Mouse (Mus musculus): ENCODE data around the gene Serpinb12. TPM values are rescaled to one million over a fixed set of nuclear protein-coding genes. Genes with fewer than 3 reads are reported as not detected.
"Not testable (repeated sequence)": the region's sequence is repeated elsewhere in the genome, so short reads cannot be mapped to it uniquely, and the experiment has no call there.

The Serpinb12 gene
- 0.64 and 1.6 TPM in 2 replicates for polyA plus RNA-seq (2014; fragmentation: Nextera tagmentation; extraction: Ambion mirVana)

DNA sequence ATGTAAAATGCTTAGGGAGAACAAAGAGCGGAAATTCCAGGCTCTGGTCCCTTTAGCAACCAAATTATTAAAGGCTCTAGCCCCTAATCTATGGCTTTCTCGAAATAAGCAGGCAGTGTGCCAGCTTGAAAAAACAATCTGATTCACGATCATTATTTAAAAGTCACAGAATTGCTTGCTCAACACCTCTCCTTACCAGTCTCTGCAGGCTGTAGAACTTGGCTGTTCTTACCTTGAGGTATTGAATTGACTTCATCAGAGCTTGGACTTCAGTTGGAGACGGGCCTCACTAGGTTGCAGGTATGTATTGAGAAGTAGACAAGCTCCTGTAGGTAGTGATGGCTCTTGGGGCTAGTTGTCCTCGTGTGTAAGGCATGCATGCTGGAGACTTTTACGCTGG is at the start of gene Serpinb12:
Gene Serpinb12 (plus strand): TSS at position 185 of the 400 bp plus-strand sequence.
- WGBS = 79% methylated on average over 6 of the region's 6 CpGs

DNA sequence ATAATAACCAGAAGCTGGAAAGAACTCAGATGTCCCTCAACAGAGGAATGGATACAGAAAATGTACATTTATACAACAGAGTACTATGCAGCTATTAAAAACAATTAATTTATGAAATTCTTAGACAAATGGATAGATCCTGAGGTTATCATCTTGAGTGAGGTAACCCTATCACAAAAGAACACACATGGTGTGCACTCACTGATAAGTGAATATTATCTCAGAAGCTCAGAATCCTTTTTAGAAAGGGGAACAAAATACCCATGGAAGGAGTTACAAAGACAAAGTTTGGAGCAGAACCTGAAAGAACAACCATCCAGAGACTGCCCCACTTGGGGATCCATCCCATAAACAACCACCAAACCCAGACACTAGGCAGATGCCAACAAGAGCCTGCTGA is 39.1 kb upstream of the Serpinb12 start:
- H3K9me3 ChIP-seq (ENCODE audit: low read depth, low read length); H3K36me3 ChIP-seq (ENCODE audit: insufficient read depth); H3K4me2 ChIP-seq; DNase-seq; H3K4me1 ChIP-seq (ENCODE audit: insufficient read depth); H3K27ac ChIP-seq (ENCODE audit: low read depth); H3K9ac ChIP-seq; H3K27me3 ChIP-seq (ENCODE audit: insufficient read depth, low read length); H3K4me3 ChIP-seq (ENCODE audit: low read depth, low read length); ATAC-seq (ENCODE audit: insufficient read depth): not testable (repeated sequence)

More for the DNA sequence above, at the start of gene Serpinb12:
- TF ChIP-seq CTCF (IDR thresholded peaks at IDR 0.05; ENCODE audit: low read depth) = no peak
- no peak within 1 kb of the TSS for H3K9ac ChIP-seq
- no peak for DNase-seq
- no peaks in the 10 kb centered on the region for H3K9me3 ChIP-seq (ENCODE audit: low read depth, low read length)
- H3K27me3 ChIP-seq (ENCODE audit: insufficient read depth, low read length) = no peaks in the 10 kb centered on the region
- ATAC-seq (ENCODE audit: insufficient read depth) = no peak
- H3K27ac ChIP-seq (ENCODE audit: low read depth) = no peak within 1 kb of the TSS
- H3K4me3 ChIP-seq (ENCODE audit: low read depth, low read length) = no peak within 1 kb of the TSS
- H3K36me3 ChIP-seq (ENCODE audit: insufficient read depth) = no peaks in the 10 kb centered on the region
- no peak within 1 kb of the TSS for H3K4me2 ChIP-seq
- no peaks in the 10 kb centered on the region for H3K4me1 ChIP-seq (ENCODE audit: insufficient read depth)

DNA sequence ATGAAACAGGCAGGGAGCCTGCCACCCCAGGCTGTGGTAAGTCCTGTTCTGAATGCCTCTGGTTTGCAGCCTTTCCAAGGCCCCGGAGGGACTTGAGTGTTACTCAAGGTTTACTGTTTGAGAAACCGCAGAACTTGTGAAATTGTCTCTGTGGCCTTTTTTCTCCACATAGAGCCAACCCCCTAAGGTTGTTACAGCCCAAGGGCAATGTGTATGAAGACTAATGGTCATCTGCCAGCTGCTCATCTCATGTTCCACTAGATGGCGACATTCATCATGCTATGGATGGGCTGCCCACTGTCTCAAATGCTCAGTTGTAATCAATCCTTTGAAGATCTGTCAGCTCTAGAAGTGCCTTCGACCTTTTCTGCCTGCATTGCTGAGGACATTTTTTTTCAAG is 32.8 kb upstream of the Serpinb12 start:
- Histone ChIP-seq H3K4me1 (ENCODE audit: insufficient read depth) (no peaks in the 10 kb centered on the region), H3K9me3 (ENCODE audit: low read depth, low read length) (no peaks in the 10 kb centered on the region), H3K4me3 (ENCODE audit: low read depth, low read length) (no peak overlapping the region), H3K36me3 (ENCODE audit: insufficient read depth) (no peaks in the 10 kb centered on the region), H3K4me2 (no peak overlapping the region), H3K9ac (no peak overlapping the region), H3K27me3 (ENCODE audit: insufficient read depth, low read length) (no peaks in the 10 kb centered on the region), H3K27ac (ENCODE audit: low read depth) (no peak overlapping the region)
- ATAC-seq (ENCODE audit: insufficient read depth) (no peak), DNase-seq (peak; percentile 70)
- WGBS = 30% methylated on average over 4 of the region's 4 CpGs
- TF ChIP-seq CTCF (IDR thresholded peaks at IDR 0.05; ENCODE audit: low read depth) = peak; percentile 69

DNA sequence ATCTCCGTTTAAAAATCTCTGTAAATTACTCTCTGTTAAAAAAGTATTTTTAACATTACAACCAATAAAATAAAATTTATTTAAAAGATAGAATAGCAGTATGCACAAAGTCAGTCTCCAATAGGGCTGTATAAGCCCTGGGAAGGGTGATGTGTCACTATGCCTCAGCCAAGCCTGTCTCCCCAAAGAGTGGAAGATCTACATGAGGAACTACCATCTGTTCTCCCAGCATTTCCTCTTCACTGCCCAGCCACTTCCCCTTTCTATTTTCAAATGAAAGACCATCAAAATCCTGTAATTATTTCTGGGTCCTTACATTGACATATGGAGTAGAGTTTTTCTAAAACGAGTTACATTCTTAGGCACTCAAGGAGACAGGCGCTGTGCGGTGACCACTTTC is 2.3 kb upstream of the Serpinb12 start:
- Histone ChIP-seq H3K4me2 (no peak overlapping the region), H3K9ac (no peak overlapping the region), H3K27ac (ENCODE audit: low read depth) (no peak overlapping the region), H3K4me3 (ENCODE audit: low read depth, low read length) (no peak overlapping the region), H3K4me1 (ENCODE audit: insufficient read depth) (no peaks in the 10 kb centered on the region), H3K9me3 (ENCODE audit: low read depth, low read length) (no peaks in the 10 kb centered on the region), H3K36me3 (ENCODE audit: insufficient read depth) (no peaks in the 10 kb centered on the region), H3K27me3 (ENCODE audit: insufficient read depth, low read length) (no peaks in the 10 kb centered on the region)
- no peak for ATAC-seq (ENCODE audit: insufficient read depth)
- 70% methylated on average over 4 of the region's 4 CpGs for WGBS
- no peak for TF ChIP-seq CTCF (IDR thresholded peaks at IDR 0.05; ENCODE audit: low read depth)
- no peak for DNase-seq

DNA sequence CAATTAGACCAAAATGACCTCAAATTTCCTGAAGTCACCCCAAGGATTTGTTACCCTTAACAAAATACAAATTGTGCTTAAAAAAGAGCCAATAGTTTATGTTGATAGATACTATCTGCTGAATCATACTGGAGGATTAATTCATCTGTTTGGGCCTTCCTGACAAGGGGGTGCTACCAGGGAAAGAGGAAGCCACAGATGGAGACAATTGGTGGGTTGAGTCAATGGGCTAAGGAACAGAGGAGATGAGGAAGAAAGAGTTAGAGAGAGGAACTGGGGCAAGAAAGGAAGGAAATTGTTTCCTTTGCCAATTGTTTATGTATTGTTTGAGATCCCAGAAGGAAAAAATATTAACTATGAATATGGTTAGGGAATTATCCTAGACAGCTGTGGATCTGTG is 591 bp upstream of the Serpinb12 start:
- H3K27me3 ChIP-seq (ENCODE audit: insufficient read depth, low read length) = no peaks in the 10 kb centered on the region
- DNase-seq (no peak), ATAC-seq (ENCODE audit: insufficient read depth) (no peak)
- no peaks in the 10 kb centered on the region for H3K4me1 ChIP-seq (ENCODE audit: insufficient read depth)
- H3K4me2 ChIP-seq = no peak overlapping the region
- H3K4me3 ChIP-seq (ENCODE audit: low read depth, low read length) = no peak overlapping the region
- H3K9me3 ChIP-seq (ENCODE audit: low read depth, low read length) = no peaks in the 10 kb centered on the region
- no peaks in the 10 kb centered on the region for H3K36me3 ChIP-seq (ENCODE audit: insufficient read depth)
- no peak for TF ChIP-seq CTCF (IDR thresholded peaks at IDR 0.05; ENCODE audit: low read depth)
- H3K9ac ChIP-seq = no peak overlapping the region
- no peak overlapping the region for H3K27ac ChIP-seq (ENCODE audit: low read depth)

DNA sequence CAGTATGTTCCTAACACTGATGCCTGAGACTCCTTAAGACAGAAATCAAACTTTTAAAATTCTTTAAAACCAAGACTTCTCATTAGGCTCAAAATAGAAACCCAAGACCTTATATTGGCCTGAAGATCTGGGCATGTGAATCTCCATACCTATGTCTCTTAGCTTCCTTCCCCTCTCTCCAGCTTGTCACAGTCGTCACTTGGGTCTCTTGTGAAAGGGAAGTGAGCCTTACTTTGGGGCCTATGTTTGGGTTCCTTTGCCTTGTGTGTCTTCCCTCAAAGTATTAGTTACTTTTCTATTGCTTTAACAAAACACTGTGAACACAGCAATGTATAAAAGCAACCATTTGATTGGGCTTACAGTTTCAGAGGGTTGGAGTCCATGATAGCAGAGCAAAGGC is 13.0 kb downstream of the Serpinb12 start:
- H3K4me1 ChIP-seq (ENCODE audit: insufficient read depth) = no peaks in the 10 kb centered on the region

DNA sequence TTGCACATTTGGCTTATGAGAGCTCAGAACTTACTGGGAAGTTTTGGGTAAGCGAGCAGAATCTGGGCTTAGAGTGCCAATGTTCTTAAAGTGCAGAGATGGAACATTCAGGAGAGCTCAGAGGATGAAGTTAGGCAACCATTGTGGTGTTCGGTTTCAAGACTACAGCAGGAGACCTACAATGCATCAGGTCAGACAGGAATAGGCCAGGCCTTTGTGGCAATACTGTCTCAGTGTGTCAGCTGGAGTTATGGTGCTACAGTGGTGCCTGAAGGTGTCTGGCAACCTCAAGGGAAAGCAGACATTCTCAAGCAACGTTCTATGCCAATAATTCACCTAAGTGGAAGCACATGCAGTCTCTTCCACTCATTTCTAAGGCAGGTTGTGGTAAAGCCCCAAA is 25.7 kb downstream of the Serpinb12 start:
- no peaks in the 10 kb centered on the region for H3K27me3 ChIP-seq (ENCODE audit: insufficient read depth, low read length)
- no peak for DNase-seq
- no peak for ATAC-seq (ENCODE audit: insufficient read depth)
- WGBS = 68% methylated on average over 3 of the region's 3 CpGs
- H3K9ac ChIP-seq = no peak overlapping the region
- no peak overlapping the region for H3K4me3 ChIP-seq (ENCODE audit: low read depth, low read length)
- H3K4me1 ChIP-seq (ENCODE audit: insufficient read depth) = no peaks in the 10 kb centered on the region
- no peaks in the 10 kb centered on the region for H3K36me3 ChIP-seq (ENCODE audit: insufficient read depth)
- no peak overlapping the region for H3K4me2 ChIP-seq
- TF ChIP-seq CTCF (IDR thresholded peaks at IDR 0.05; ENCODE audit: low read depth) = no peak
- H3K9me3 ChIP-seq (ENCODE audit: low read depth, low read length) = no peaks in the 10 kb centered on the region
- H3K27ac ChIP-seq (ENCODE audit: low read depth) = no peak overlapping the region

More for the DNA sequence above, 13.0 kb downstream of the Serpinb12 start:
- no peak for ATAC-seq (ENCODE audit: insufficient read depth)
- WGBS = 59% methylated on average over 1 of the region's 1 CpGs
- no peaks in the 10 kb centered on the region for H3K36me3 ChIP-seq (ENCODE audit: insufficient read depth)
- no peaks in the 10 kb centered on the region for H3K27me3 ChIP-seq (ENCODE audit: insufficient read depth, low read length)
- DNase-seq = no peak
- no peak overlapping the region for H3K27ac ChIP-seq (ENCODE audit: low read depth)
- H3K4me3 ChIP-seq (ENCODE audit: low read depth, low read length) = no peak overlapping the region
- no peaks in the 10 kb centered on the region for H3K9me3 ChIP-seq (ENCODE audit: low read depth, low read length)
- H3K4me2 ChIP-seq = no peak overlapping the region
- H3K9ac ChIP-seq = no peak overlapping the region
- TF ChIP-seq CTCF (IDR thresholded peaks at IDR 0.05; ENCODE audit: low read depth) = no peak

DNA sequence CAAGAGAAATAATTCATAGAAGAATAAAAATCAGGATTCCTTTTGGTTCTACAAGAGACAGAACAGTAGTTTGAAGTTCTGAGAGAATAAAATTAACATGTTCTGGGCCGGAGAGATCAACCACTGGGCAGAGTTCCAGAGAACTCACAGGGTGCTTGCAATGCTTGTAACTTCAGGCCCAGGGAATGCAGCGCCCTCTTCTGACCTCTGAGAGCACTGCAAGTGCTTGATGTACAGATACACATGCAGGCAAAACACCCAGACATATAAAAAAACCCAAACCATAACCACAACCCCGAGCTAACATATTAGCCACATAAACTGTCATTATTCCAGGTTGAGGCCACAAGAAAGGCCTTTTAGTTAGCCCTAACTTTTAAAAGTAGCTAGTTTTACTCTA is 26.8 kb downstream of the Serpinb12 start:
- Histone ChIP-seq H3K4me2 (no peak overlapping the region), H3K4me1 (ENCODE audit: insufficient read depth) (no peaks in the 10 kb centered on the region), H3K9ac (no peak overlapping the region), H3K27ac (ENCODE audit: low read depth) (no peak overlapping the region), H3K4me3 (ENCODE audit: low read depth, low read length) (no peak overlapping the region), H3K36me3 (ENCODE audit: insufficient read depth) (no peaks in the 10 kb centered on the region), H3K9me3 (ENCODE audit: low read depth, low read length) (no peaks in the 10 kb centered on the region), H3K27me3 (ENCODE audit: insufficient read depth, low read length) (no peaks in the 10 kb centered on the region)
- ATAC-seq (ENCODE audit: insufficient read depth) (no peak), DNase-seq (peak; percentile 41)
- WGBS = 32% methylated on average over 3 of the region's 3 CpGs
- TF ChIP-seq CTCF (IDR thresholded peaks at IDR 0.05; ENCODE audit: low read depth) = peak; percentile 25; the same call in 1 of the 2 replicates

All from lung, embryonic 14.5 days (tissue).